Mouse (Mus musculus): ENCODE results near the gene Rbms3.

- TF ChIP-seq POLR2A (IDR thresholded peaks at IDR 0.05; ENCODE audit: insufficient read depth, low read depth, low read length) = no peak
- no peak for TF ChIP-seq CTCF (IDR thresholded peaks at IDR 0.05)
- no peak for TF ChIP-seq EP300 (IDR thresholded peaks at IDR 0.05; ENCODE audit: insufficient read depth, low read depth, low read length)
Observed at GRCm38 (mm10) chr9:117585345-117585744, 44.4 kb downstream of the Rbms3 start.
